Mouse (Mus musculus) lung, embryonic 14.5 days (tissue): ENCODE data around the gene Lclat1. TPM values are rescaled to one million over a fixed set of nuclear protein-coding genes. Genes with fewer than 3 reads are reported as not detected.

Experiments used
- ATAC-seq: fragments of 200-750 bp; cut with Nextera tagmentation; 2 replicates; pipeline ENCODE4 v1.8.0; 2017; ENCODE audit warnings: mild to moderate bottlenecking, moderate TSS enrichment, moderate library complexity; ENCODE audit not compliant: insufficient read depth
- DNase-seq: peaks from one replicate; pipeline ENCODE4 v3.0.0-alpha.2; 2015
- H3K27ac ChIP-seq: fragments of 300-500 bp; sonication (generic); 2 replicates; pipeline ENCODE4 v1.5.1; 2014; ENCODE audit warnings: low read depth, mild to moderate bottlenecking, moderate library complexity
- H3K27me3 ChIP-seq: fragments of 300-500 bp; sonication (generic); 2 replicates; pipeline ENCODE4 v1.6.1; 2014; ENCODE audit warnings: low read length, control low read depth; ENCODE audit not compliant: insufficient read depth
- H3K36me3 ChIP-seq: fragments of 300-500 bp; sonication (generic); 2 replicates; pipeline ENCODE4 v1.6.1; 2014; ENCODE audit warnings: control low read depth; ENCODE audit not compliant: insufficient read depth
- H3K4me1 ChIP-seq: fragments of 300-500 bp; sonication (generic); 2 replicates; pipeline ENCODE4 v1.6.1; 2014; ENCODE audit warnings: antibody characterized with exemption, control low read depth; ENCODE audit not compliant: insufficient read depth
- H3K4me2 ChIP-seq: fragments of 300-500 bp; sonication (generic); 2 replicates; pipeline ENCODE4 v1.6.1; 2014; ENCODE audit warnings: mild to moderate bottlenecking
- H3K4me3 ChIP-seq: fragments of 300-500 bp; sonication (generic); 2 replicates; pipeline ENCODE4 v1.5.1; 2014; ENCODE audit warnings: low read depth, low read length
- H3K9ac ChIP-seq: fragments of 300-500 bp; sonication (generic); 2 replicates; pipeline ENCODE4 v1.6.1; 2014
- H3K9me3 ChIP-seq: fragments of 300-500 bp; sonication (generic); 2 replicates; pipeline ENCODE4 v1.6.1; 2016; ENCODE audit warnings: low read depth, low read length, control low read depth
- CTCF ChIP-seq: IDR thresholded peaks from 2 replicates; pipeline ENCODE4 v1.5.1; 2016; ENCODE audit warnings: antibody characterized with exemption, low read depth
- WGBS: fragments of 180-500 bp; shearing (Covaris S2); extraction: QIAGEN DNeasy Blood & Tissue Kit; methylation state at CpG from one replicate; pipeline ENCODE4 v1.1.7; 2014; 5-methylcytosine and 5-hydroxymethylcytosine counted together
- polyA plus RNA-seq: library from polyadenylated mRNA; unstranded; fragments of >200 nt; fragmentation: Nextera tagmentation; extraction: Ambion mirVana; gene quantifications from 2 replicates; pipeline ENCODE4 v1.2.1, GENCODE M21; 2014

The Lclat1 gene
- polyA plus RNA-seq, 1 experiment from 2014 or later: 23.0 TPM

DNA sequence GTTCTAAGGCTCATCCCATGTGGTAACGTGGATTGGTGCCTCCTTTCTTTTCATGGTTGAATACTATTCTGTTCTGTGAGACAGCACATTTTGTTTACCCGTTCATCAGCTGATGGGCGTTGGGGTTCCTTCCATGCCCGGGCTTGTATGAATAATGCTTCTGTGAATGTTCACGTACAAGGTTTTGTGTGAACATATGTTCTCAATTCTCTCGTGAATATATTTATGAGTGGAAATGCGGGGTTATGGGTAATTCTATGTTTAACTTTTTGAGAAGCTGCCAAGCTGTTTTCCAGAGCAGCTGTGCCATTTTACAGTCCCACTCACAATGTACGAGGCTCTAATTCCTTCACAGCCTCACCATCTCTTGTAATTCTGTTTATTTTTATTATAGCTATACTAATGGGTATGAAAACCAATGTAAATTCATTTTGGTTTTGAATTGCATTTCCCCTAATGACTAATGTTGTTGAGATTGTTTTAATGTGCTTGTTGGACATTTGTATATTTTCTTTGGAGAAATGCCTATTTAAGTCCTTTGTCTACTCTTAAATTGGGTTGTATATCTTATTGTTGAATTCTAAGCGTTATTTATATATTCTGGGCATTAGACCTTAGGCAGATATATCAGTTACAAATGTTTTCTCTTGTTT, 32.4 kb upstream of the Lclat1 start:
- Histone ChIP-seq H3K9ac (no peak overlapping the region), H3K4me3 (no peak overlapping the region), H3K27ac (no peak overlapping the region), H3K9me3 (no peaks in the 10 kb centered on the region), H3K4me1 (peaks cover 13% of the 10 kb centered on the region), H3K36me3 (no peaks in the 10 kb centered on the region), H3K4me2 (no peak overlapping the region), H3K27me3 (no peaks in the 10 kb centered on the region)
- WGBS: 48% methylated on average over 9 of the region's 9 CpGs
- no peak for TF ChIP-seq CTCF
- ATAC-seq (no peak), DNase-seq (peak; percentile 82)

DNA sequence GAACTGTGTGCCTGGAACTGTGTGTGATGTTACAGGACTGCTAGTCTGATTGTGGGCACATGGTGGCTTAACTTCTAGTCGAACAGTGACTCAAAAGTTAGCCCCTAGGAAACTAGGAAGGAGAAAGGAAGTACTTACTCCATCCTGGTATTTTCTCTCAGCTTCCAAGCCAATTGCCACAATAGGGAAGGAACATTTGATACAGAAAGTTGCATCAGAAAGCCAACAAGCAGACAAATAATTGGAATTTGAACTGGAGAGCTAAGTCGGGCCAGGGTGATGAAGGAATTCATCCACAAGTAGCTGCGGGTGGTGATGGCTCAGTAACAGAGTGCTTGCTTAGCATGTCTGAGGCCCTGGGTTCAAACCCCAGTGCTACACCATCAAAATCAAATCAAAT, 30.1 kb upstream of the Lclat1 start:
- Histone ChIP-seq H3K4me2 (no peak overlapping the region), H3K4me1 (peaks cover 7% of the 10 kb centered on the region), H3K9me3 (no peaks in the 10 kb centered on the region), H3K4me3 (no peak overlapping the region), H3K27ac (no peak overlapping the region), H3K27me3 (no peaks in the 10 kb centered on the region), H3K9ac (no peak overlapping the region), H3K36me3 (no peaks in the 10 kb centered on the region)
- ATAC-seq (no peak), DNase-seq (no peak)
- 82% methylated on average over 3 of the region's 3 CpGs for WGBS
- TF ChIP-seq CTCF: no peak

GRCm38 (mm10) chr17:73081360-73082133, 26.2 kb upstream of the Lclat1 start:
- Histone ChIP-seq H3K4me3 (no peak overlapping the region), H3K36me3 (no peaks in the 10 kb centered on the region), H3K9ac (no peak overlapping the region), H3K4me1 (no peaks in the 10 kb centered on the region), H3K27ac (no peak overlapping the region), H3K9me3 (no peaks in the 10 kb centered on the region), H3K27me3 (no peaks in the 10 kb centered on the region), H3K4me2 (no peak overlapping the region)
- no peak for TF ChIP-seq CTCF
- no peak for ATAC-seq
- 33% methylated on average over 9 of the region's 9 CpGs for WGBS
- no peak for DNase-seq

- no peaks in the 10 kb centered on the region for H3K36me3 ChIP-seq
- WGBS: 80% methylated on average over 4 of the region's 4 CpGs
- H3K4me3 ChIP-seq: no peak overlapping the region
- DNase-seq (no peak), ATAC-seq (no peak)
- no peak overlapping the region for H3K27ac ChIP-seq
- no peaks in the 10 kb centered on the region for H3K9me3 ChIP-seq
- H3K4me2 ChIP-seq: no peak overlapping the region
- TF ChIP-seq CTCF: no peak
- no peak overlapping the region for H3K9ac ChIP-seq
- no peaks in the 10 kb centered on the region for H3K4me1 ChIP-seq
- H3K27me3 ChIP-seq: no peaks in the 10 kb centered on the region
Measured at GRCm38 (mm10) chr17:73082506-73083196, 25.1 kb upstream of the Lclat1 start.

GRCm38 (mm10) chr17:73087045-73087910, 20.5 kb upstream of the Lclat1 start:
- Histone ChIP-seq H3K4me2 (no peak overlapping the region), H3K36me3 (no peaks in the 10 kb centered on the region), H3K9me3 (no peaks in the 10 kb centered on the region), H3K4me3 (no peak overlapping the region), H3K4me1 (peaks cover 5% of the 10 kb centered on the region; the same call in 1 of the 2 replicates), H3K27ac (no peak overlapping the region), H3K27me3 (no peaks in the 10 kb centered on the region), H3K9ac (no peak overlapping the region)
- WGBS: 22% methylated on average over 13 of the region's 13 CpGs
- no peak for TF ChIP-seq CTCF
- ATAC-seq (no peak), DNase-seq (no peak)

DNA sequence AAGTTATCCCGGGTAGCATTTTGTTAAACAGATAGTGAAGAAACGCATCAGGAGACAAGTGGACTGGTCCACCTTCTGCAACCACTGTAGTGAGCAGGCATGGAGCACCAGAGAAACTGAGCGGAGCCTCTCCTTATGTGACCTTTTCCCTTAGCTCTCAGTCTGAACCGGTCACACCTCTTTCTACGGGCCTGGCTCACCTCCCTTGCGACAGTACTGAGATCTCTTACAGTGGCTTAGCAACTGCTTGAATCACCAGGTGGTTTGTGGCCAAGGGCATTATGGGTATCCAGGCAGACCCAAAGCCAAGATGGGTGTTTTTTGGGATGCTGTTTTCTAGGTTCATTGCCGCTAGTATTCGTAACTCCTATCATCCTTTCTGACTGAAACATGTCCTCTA, 16.4 kb upstream of the Lclat1 start:
- no peak overlapping the region for H3K4me2 ChIP-seq
- ATAC-seq: no peak
- no peak for DNase-seq
- H3K36me3 ChIP-seq: no peaks in the 10 kb centered on the region
- H3K4me3 ChIP-seq: no peak overlapping the region
- no peaks in the 10 kb centered on the region for H3K9me3 ChIP-seq
- no peaks in the 10 kb centered on the region for H3K27me3 ChIP-seq
- no peak for TF ChIP-seq CTCF
- H3K9ac ChIP-seq: no peak overlapping the region
- WGBS: 86% methylated on average over 8 of the region's 8 CpGs
- H3K4me1 ChIP-seq: peaks cover 5% of the 10 kb centered on the region; the same call in 1 of the 2 replicates
- no peak overlapping the region for H3K27ac ChIP-seq
